Mouse (Mus musculus) cerebellum, adult 18-20 months (tissue): Measurements from ENCODE around the gene Dpp7.
A peak's percentile ranks its signal among the peaks of the same experiment; 100 is the strongest.

Source experiments
- DNase-seq, 2 experiments: peaks; one replicate each; pipeline ENCODE4 v3.0.0; 2021

Gene Dpp7

GRCm38 (mm10) chr2:25356208-25357079 lies at the start of gene Dpp7:
Dpp7 (minus strand) TSS chr2:25356359.
- DNase-seq: peak; percentile 88 to 93

- no peak for DNase-seq
These were observed 47.8 kb upstream of the Dpp7 start for GRCm38 (mm10) chr2:25403994-25404393.

DNA sequence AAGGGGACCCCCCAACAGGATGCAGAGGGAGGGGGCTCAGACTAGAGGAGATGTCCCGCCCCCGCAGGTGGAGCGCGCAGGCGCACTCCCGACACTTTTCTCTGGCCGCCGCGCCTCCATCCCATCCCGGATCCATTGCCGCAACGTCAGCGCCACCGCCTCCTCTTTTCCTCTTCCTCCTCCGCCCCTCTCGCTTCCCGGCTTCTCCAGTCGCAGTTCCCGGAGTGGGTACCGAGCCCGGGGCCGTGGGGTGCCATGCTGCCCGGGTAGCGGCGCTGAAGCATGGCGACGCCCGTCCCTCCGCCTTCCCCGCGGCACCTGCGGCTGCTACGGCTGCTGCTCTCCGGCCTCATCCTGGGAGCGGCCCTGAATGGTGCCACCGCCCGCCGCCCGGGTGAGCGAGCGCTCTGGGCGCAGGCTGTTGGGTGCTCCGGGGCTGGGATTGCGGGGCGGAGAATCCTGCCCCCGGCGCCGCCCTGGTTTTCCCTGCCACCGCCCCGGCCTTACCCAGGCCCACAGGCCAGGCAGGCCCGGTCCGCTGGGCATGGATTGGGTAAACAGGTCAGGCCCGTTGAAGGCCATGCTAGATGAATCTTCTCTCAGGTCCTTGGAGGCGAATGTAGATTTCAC lies 46.9 kb upstream of the Dpp7 start:
- DNase-seq: peak; percentile 94

GRCm38 (mm10) chr2:25402377-25402971 lies 46.3 kb upstream of the Dpp7 start:
- DNase-seq: peak; percentile 68 to 77

DNA sequence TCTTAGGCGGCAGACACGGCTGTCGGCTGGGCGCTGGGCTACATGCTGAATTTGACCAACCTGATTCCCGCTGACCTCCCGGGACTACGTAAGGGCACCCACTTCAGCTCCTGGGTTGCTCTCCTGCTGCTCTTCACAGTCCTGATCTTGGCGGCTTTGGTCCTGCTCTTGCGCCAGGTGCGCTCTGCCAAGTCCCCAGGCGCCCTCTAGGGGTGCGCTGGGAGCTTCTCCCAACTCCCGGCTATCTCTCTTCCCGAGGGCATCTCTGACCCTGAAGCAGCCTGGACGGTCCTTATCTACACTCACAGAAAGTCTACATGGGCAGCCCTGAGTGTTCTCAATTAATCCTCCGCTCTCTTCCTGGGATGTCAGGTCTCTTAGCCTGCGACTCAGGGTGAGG lies 44.6 kb upstream of the Dpp7 start:
- peak; percentile 76 to 84 for DNase-seq

- DNase-seq: no peak
These were observed 44.1 kb upstream of the Dpp7 start for GRCm38 (mm10) chr2:25400291-25400690.

DNA sequence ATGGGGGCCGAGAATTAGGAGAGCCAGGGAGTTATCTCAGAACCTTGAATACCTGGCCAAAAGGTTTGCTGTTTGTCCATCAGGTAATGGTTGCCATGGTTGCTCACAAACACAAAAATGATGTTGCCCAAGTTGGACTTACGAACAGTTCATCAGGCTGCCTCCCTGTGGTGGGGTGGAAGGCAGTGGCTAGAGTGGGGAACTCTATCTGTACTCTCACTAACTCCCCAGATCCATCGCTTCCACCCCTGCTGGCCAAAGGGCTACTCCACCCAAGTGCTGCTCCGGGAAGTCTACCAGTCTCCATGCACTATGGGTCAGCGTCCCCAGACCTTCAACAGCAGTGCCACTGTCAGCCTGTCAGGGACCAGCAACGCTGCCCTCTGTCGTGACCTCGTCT lies 42.9 kb upstream of the Dpp7 start, which contains the start of gene Npdc1:
Gene Npdc1 (plus strand): TSS at position 301 of the 400 bp plus-strand sequence.
- DNase-seq: no peak

GRCm38 (mm10) chr2:25398065-25398464 lies 41.9 kb upstream of the Dpp7 start:
- no peak for DNase-seq

DNA sequence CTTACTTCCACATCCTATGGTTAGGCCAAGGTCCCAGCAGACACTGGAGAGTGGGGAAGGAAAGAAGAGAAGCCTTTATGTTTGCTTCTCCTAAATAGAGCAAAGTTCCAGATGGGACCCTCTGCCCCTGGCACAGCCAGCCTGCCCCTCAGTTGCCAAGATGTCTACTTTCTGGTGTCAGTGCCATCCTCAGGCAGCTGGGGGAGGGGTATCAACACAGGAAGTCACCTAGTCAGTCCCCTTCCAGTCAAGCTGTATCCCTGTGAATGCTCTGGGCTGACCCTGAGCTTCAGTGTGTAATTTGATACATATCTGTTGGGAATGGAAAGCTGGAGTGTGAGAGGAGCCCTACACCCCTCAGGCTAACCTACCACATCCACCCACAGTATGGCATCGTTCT lies 40.9 kb upstream of the Dpp7 start:
- no peak for DNase-seq

DNA sequence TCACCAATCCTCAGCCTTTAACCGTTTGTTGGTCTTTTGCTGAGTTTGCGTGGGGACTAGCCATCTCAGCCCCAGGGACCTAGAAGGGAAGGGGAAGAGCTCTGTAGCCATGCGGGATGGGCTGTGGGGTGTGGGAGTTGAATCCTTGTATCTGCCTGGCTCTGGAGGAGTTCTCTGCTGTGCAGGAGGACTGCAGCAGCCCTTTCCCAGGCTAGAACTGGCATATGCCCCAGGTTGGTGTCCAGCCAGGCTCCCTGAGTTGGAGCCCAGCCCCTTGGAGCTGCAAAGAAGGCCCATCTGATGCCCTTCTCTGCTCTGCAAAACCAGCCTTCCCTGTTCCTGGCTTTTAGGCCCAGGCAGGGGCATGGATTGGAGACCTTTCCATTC lies 40.4 kb upstream of the Dpp7 start:
- DNase-seq: peak; percentile 83 to 88

DNA sequence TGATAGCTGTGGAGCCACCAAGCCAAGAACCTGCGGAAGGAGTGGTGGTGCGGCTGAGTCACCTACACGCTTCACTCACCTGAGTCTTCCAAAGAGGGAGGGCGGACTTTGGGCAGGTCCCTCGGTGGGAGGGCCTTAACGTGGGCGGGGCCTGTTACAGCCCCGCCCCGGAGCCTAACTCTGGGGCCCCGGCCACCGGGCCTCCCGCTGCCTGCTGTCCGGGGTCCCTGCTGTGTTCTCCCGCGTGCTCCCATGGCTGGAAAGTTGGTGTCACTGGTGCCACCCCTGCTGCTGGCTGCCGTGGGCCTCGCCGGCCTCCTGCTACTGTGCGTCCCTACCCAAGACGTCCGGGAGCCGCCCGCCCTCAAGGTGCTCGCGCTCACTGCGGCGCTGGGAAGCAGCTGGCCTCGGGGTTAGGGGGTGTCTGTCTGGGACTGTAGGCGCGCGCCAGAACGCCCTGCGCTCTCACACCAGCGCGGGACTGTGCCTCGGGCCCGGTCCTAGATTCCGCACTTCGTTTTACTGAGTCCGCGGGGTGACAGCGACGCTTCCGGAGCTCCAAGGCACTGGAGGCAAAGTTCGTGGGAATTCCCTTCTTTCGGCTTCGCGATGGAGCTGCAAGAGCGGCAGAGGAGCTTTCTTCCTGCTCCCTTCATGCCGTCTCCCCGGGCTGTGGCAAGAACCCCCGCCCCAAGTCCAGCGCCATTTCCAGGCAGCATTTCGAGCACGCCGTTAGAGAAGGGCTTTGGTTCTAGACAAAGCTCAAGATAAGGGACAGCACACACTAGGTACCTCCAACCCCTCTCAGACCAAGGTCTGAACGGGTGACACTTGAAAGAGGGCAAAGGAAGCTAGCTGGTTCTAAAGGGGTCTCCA lies 39.8 kb upstream of the Dpp7 start, which contains the start of gene Entpd2:
Gene Entpd2 (plus strand): TSS at position 154 of the 876 bp plus-strand sequence.
- peak; percentile 49 to 67 for DNase-seq

DNA sequence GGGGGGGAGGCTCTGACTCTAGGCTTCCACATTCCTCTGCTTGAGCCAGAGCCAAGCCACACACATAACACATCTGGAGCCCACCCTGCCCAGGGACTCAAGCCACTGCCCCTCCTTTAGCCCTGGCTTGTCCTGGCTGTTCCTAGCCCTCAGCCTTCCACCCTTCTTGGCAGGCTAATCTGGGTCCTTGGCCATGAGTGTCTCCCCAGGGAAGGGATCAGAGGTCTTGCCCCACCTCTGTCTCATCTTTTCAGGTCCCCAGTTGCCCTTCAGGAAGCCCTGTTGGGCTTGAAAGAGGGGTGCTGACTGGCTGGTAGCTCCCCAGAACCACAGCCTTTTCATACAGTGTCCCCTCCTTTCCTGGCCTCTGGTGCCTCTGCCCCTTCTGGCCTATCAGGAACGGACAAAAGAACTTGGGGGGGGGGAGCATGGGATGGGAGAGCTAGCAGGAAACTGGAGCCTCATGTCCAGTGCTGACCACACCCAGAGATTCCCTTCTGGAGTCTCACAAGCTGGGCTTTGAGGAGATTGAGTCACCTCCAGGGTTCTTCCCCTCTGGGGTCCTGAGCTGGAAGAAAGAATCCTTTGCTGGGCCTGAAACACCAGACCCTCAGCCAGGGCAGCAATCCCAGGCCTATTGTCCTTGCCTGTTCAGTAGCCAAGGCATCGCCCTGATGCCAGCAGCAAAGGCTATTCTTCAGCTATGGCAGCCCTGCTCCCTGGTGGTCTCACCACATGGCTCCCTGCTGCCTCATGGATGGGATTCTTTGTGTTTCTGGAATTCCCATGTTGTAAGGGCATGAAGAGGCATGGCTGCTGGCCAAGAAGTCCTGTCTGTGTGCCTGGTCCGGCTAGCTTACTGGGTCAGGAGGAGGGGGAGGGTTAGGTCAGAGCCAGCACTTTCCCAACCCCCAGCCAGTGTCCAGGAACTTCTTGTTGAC lies 38.4 kb upstream of the Dpp7 start:
- DNase-seq: peak; percentile 46 to 47

GRCm38 (mm10) chr2:25391266-25391665 lies 35.1 kb upstream of the Dpp7 start:
- no peak for DNase-seq

DNA sequence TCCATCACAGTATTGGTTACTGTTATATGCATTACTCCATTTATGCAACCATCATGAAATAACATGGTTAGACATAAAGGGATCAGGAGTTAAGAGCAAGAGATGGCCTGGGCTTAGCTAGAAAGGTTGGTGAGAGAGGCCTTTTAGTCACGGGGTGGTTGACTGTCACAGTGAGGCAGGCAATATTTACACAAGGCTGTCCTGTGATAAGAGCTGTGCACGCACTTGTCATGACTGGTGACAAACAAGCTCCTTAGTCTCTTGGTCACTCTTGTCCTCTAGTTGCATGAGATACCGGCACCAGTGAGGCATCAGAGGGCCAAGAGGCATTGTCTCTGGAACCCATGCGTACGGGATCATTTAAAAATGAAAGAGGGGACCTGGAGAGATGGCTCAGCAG lies 28.3 kb upstream of the Dpp7 start:
- DNase-seq: no peak

DNA sequence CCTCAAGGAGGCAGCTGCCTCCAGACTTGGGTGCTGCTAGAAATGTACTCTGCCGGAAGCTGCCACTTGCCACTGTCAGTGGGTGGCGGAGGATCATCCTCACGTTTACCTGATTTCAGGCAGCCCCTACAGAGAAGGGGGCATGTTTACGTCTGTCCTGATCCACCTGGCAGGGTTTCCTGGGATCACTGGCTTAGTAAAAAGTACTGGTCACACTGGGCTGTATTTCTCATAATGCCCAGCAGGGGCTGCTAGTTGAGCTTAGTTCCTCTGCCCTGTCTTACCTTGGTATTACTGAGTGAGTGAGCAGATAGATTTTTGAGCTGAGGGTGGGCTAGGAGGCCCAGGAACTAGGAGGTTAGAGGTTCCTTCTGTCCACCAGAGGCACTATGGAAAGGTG lies 20.4 kb upstream of the Dpp7 start:
- peak; percentile 73 to 76 for DNase-seq

- no peak for DNase-seq
These were observed 17.3 kb upstream of the Dpp7 start for GRCm38 (mm10) chr2:25373431-25373830.

- no peak for DNase-seq
These were observed 16.7 kb upstream of the Dpp7 start for GRCm38 (mm10) chr2:25372644-25373391.

DNA sequence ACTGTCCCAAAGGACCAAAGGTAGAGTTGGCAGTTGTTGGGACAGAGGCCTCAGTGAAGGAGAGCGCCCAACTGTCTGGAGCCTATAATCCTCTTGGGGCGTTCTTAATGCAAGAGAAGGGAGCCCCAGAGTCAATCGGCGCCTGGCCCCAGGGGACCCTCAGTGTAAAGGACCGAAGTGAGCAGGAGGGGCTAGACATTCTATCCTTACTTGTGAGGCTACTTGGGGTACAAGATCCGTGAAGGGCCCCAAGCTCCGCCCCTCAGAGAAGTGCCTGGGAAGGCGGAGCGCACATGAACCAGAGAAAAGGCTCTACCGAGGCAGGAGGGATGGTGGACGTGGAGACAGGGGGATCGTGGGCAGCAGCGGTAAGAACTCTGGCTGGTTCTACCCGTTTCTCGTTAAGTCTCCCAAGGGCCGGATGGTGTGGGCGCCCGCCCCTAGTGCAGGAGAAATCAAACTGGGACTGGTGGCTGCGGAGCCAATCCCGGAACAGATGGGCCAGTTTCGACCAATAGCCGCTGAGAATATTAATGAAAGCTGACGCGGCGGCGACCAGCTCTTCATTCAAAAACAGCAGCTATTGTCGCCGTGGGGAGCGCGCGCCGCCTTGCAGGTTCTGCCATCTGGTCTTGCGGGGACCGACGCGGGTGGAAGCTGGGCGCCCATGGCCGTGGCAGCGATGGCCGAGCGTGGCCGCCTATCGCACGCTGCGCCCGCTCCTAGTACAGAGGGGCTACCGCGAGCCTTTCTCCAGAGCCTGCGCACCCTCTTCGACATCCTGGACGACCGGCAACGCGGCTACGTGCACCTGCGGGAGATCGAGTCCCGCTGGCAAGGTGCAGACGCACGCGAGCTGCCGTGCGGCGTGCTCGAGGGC lies 15.8 kb upstream of the Dpp7 start, which contains the start of gene Sapcd2:
Gene Sapcd2 (plus strand): TSS at position 558 of the 880 bp plus-strand sequence.
- peak; percentile 88 to 91 for DNase-seq

- no peak for DNase-seq
These were observed 13.8 kb upstream of the Dpp7 start for GRCm38 (mm10) chr2:25369996-25370395.
